Mouse (Mus musculus) ovary, adult 2 months (tissue): ENCODE measurements around the gene Btg1-ps1. TPM values are rescaled to one million over a fixed set of nuclear protein-coding genes. Genes with fewer than 3 reads are reported as not detected.

ENCODE experiments used
- polyA plus RNA-seq: library from polyadenylated mRNA; depleted of rRNA; stranded (reverse); fragments of >200 nt; gene quantifications from 2 replicates; pipeline ENCODE4 v1.2.3, GENCODE M21; 2012; rRNA removed

Btg1-ps1 gene
- polyA plus RNA-seq: not detected in 2 replicates

DNA sequence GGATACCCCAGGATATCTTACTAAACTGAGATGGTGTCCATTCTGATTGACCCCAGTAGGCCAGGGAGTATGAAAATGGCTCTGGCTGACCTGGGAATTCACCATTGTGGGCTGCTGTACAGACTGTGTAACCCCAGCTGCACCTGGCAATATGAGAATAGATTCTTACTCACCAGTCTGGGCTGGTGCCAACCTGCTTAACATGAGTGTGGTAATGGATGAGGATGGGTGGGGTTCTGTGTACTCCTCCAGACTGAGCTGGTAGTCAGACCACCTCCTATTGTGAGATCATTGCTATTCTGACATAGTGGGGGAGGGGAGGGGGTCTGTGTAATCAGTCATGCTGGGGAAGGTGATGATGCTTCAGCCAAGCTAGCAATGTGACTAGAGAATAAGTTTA lies at the start of gene Btg1-ps1:
Btg1-ps1 (minus strand) TSS at position 219 of the 400 bp plus-strand sequence.

DNA sequence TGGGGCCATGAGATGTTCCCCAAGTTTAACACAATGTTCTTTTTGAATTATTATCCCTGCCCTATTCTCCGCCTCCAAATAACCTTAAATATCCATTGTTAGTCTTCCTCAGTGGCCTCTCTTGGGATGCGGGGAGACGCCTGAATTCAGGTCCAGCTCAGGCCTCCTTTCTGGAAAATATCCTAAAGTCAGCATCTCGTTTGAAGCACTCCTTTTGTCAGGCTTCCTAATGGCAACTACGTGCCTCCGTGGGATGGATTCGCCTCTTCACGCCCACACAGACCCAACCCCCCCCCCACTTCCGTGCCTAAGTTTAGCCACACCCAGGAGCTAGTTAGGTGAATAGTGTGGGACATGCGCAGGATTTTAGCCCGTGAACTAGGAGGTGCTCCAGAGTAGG lies 47.6 kb upstream of the Btg1-ps1 start, which contains the start of gene Rhox10:
Rhox10 (plus strand) TSS at position 301 of the 400 bp plus-strand sequence.

DNA sequence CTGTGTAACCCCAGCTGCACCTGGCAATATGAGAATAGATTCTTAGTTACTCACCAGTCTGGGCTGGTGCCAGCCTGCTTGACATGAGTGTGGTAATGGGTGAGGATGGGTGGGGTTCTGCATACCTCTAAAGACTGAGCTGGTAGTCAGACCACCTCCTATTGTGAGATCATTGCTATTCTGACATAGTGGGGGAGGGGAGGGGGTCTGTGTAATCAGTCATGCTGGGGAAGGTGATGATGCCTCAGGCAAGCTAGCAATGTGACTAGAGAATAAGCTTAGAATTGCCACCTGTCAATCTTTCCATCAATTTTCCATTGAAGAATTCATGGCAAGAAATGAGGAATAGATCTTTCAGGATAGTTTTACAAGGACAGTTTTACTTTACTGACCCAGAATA lies 24.4 kb upstream of the Btg1-ps1 start, which contains the start of gene Btg1-ps2:
Btg1-ps2 (minus strand) TSS at position 101 of the 400 bp plus-strand sequence.

Other genes with a start within 250 kb of the Btg1-ps1 start
- gene Rhox5, start 214.0 kb downstream of the Btg1-ps1 start, polyA plus RNA-seq: not detected in 2 replicates
- gene Rhox6, start 191.9 kb downstream of the Btg1-ps1 start, polyA plus RNA-seq: not detected in 2 replicates
- gene Rhox7a, start 187.1 kb downstream of the Btg1-ps1 start, polyA plus RNA-seq: not detected in 2 replicates
- gene Rhox8, start 139.9 kb downstream of the Btg1-ps1 start, polyA plus RNA-seq: 0.26 and 0.81 TPM in 2 replicates
- not detected in 2 replicates for gene Rhox7b, start 121.6 kb downstream of the Btg1-ps1 start, polyA plus RNA-seq
- not detected in 2 replicates for gene Rhox9, start 117.0 kb downstream of the Btg1-ps1 start, polyA plus RNA-seq
- 0.26 and 0.85 TPM in 2 replicates for gene Btg1-ps2, start 24.3 kb upstream of the Btg1-ps1 start, polyA plus RNA-seq
- gene Rhox10, start 47.7 kb upstream of the Btg1-ps1 start, polyA plus RNA-seq: not detected in 2 replicates
- gene Rhox11, start 66.3 kb upstream of the Btg1-ps1 start, polyA plus RNA-seq: not detected in 2 replicates
- gene Rhox12, start 92.1 kb upstream of the Btg1-ps1 start, polyA plus RNA-seq: not detected in 2 replicates
- gene Rhox13, start 102.4 kb upstream of the Btg1-ps1 start, polyA plus RNA-seq: not detected in 2 replicates
- 2.7 and 3.7 TPM in 2 replicates for gene Zbtb33, start 171.0 kb upstream of the Btg1-ps1 start, polyA plus RNA-seq
- gene Tmem255a, start 233.6 kb upstream of the Btg1-ps1 start, polyA plus RNA-seq: 11.5 and 13.7 TPM in 2 replicates